Comparison of ENCODE assay signal across 12 mouse cellular contexts in genomic region chr2:154374807-154375601, GRCm38 (mm10). TPM values are rescaled to one million over a fixed set of nuclear protein-coding genes. Genes with fewer than 3 reads are reported as not detected.
DNase-seq lines count a peak whose midpoint lies in the region; ATAC-seq and TF ChIP-seq lines count a peak whose summit lies in the region.
"Had no signal": no experiment of that assay in that cellular context is flagged by ENCODE, and none has a peak within 500 bp of the region (broad histone marks: within the 10 kb centered on the region; RNA-seq: fewer than 3 reads in every experiment).

No protein-coding gene starts in this region.

- ATAC-seq in heart, postnatal 0 days (ENCODE audit: insufficient read depth, low read depth), result peak; percentile 85
- no peak for ATAC-seq in forebrain, embryonic 16.5 days
- ATAC-seq: hindbrain, embryonic 16.5 days; midbrain, embryonic 16.5 days had no signal

- WGBS in heart, postnatal 0 days, result 51% methylated on average over 6 of the region's 6 CpGs
- 80% methylated on average over 6 of the region's 6 CpGs for WGBS in forebrain, embryonic 10.5 days
- WGBS in hindbrain, embryonic 10.5 days, result 71% methylated on average over 6 of the region's 6 CpGs
- 83% methylated on average over 6 of the region's 6 CpGs for WGBS in forebrain, embryonic 16.5 days

- no peak for TF ChIP-seq EP300 in heart, postnatal 0 days (IDR thresholded peaks at IDR 0.05; ENCODE audit: low read depth)

- 0 out of 2 replicates have a peak overlapping the region, but pooled peaks have one; percentile 21 for H3K9ac ChIP-seq in heart, postnatal 0 days (replicated peaks; ENCODE audit: low read depth, low read length)
- H3K9ac ChIP-seq in forebrain, embryonic 16.5 days (replicated peaks; ENCODE audit: low read depth, low read length), result no peak overlapping the region

- H3K4me1 ChIP-seq in heart, postnatal 0 days (ENCODE audit: control insufficient read depth, insufficient read depth), result peaks cover 14% of the 10 kb centered on the region
- H3K4me1 ChIP-seq in forebrain, embryonic 10.5 days, result peaks cover 14% of the 10 kb centered on the region
- peaks cover 13% of the 10 kb centered on the region; the same call in 1 of the 2 replicates for H3K4me1 ChIP-seq in hindbrain, embryonic 10.5 days (replicated peaks)
- H3K4me1 ChIP-seq in forebrain, embryonic 16.5 days (replicated peaks; ENCODE audit: control insufficient read depth, insufficient read depth, low read length), result peaks cover 7% of the 10 kb centered on the region; the same call in 1 of the 2 replicates

- no peaks in the 10 kb centered on the region for H3K9me3 ChIP-seq in heart, postnatal 0 days (replicated peaks; ENCODE audit: control insufficient read depth, low read length)
- H3K9me3 ChIP-seq in forebrain, embryonic 10.5 days, result no peaks in the 10 kb centered on the region
- H3K9me3 ChIP-seq in hindbrain, embryonic 10.5 days, result no peaks in the 10 kb centered on the region
- H3K9me3 ChIP-seq in forebrain, embryonic 16.5 days (ENCODE audit: control insufficient read depth, low read length), result no peaks in the 10 kb centered on the region
- H3K9me3 ChIP-seq: G1E had no signal

- no peak for TF ChIP-seq CTCF in heart, postnatal 0 days (IDR thresholded peaks at IDR 0.05; ENCODE audit: low read depth)

- no peaks in the 10 kb centered on the region for H3K27me3 ChIP-seq in heart, postnatal 0 days (ENCODE audit: control insufficient read depth, insufficient read depth, low read length)
- no peaks in the 10 kb centered on the region for H3K27me3 ChIP-seq in forebrain, embryonic 10.5 days (ENCODE audit: poor library complexity, severe bottlenecking)
- H3K27me3 ChIP-seq in hindbrain, embryonic 10.5 days (ENCODE audit: insufficient read depth, poor library complexity, severe bottlenecking), result no peaks in the 10 kb centered on the region
- no peaks in the 10 kb centered on the region for H3K27me3 ChIP-seq in forebrain, embryonic 16.5 days (replicated peaks; ENCODE audit: control insufficient read depth, insufficient read depth, low read length)

- peak; percentile 36 to 40 for DNase-seq in right cerebral cortex, postnatal 36 days (ENCODE audit: low spot score in 2 of 2)
- DNase-seq in right cerebral cortex, postnatal 25 days, result no peak
- DNase-seq in gastrocnemius, adult 18-20 months (ENCODE audit: low spot score), result peak; percentile 92
- DNase-seq in heart, postnatal 0 days (ENCODE audit: low spot score), result peak; percentile 85
- DNase-seq in forebrain, embryonic 10.5 days (ENCODE audit: extremely low spot score, low spot score), result no peak
- DNase-seq in hindbrain, embryonic 10.5 days (ENCODE audit: low spot score), result no peak
- DNase-seq: kidney, postnatal 4 days; thymus, postnatal 14 days had no signal

- H3K27ac ChIP-seq in heart, postnatal 0 days (ENCODE audit: low read depth), result peak overlapping the region; percentile 94
- no peak overlapping the region for H3K27ac ChIP-seq in forebrain, embryonic 10.5 days
- H3K27ac ChIP-seq in hindbrain, embryonic 10.5 days, result no peak overlapping the region
- no peak overlapping the region for H3K27ac ChIP-seq in forebrain, embryonic 16.5 days (ENCODE audit: low read length)

- H3K36me3 ChIP-seq in heart, postnatal 0 days (replicated peaks; ENCODE audit: control insufficient read depth, insufficient read depth, low read length), result peaks cover 36% of the 10 kb centered on the region
- H3K36me3 ChIP-seq in forebrain, embryonic 10.5 days (replicated peaks), result 0 out of 2 replicates have a peak, but pooled peaks cover 3% of the 10 kb centered on the region
- no peaks in the 10 kb centered on the region for H3K36me3 ChIP-seq in hindbrain, embryonic 10.5 days
- no peaks in the 10 kb centered on the region for H3K36me3 ChIP-seq in forebrain, embryonic 16.5 days (ENCODE audit: control insufficient read depth, insufficient read depth)

- no peak overlapping the region for H3K4me3 ChIP-seq in heart, postnatal 0 days (ENCODE audit: low read depth, low read length)
- H3K4me3 ChIP-seq in forebrain, embryonic 10.5 days, result no peak overlapping the region
- H3K4me3 ChIP-seq in hindbrain, embryonic 10.5 days, result no peak overlapping the region
- H3K4me3 ChIP-seq in forebrain, embryonic 16.5 days (replicated peaks; ENCODE audit: low read length), result no peak overlapping the region

- 0 out of 2 replicates have a peak overlapping the region, but pooled peaks have one; percentile 3 for H3K4me2 ChIP-seq in heart, postnatal 0 days (ENCODE audit: low read depth, low read length)
- no peak overlapping the region for H3K4me2 ChIP-seq in forebrain, embryonic 16.5 days (ENCODE audit: low read length)

RNA-seq across cellular contexts. Expression of gene Cdk5rap1, which starts 2.2 kb away (rescaled TPM):
- total RNA-seq in gastrocnemius, adult 18-20 months (2021), result 10 to 100 TPM; 11.2 to 15.1 TPM
- total RNA-seq in heart, postnatal 0 days (2014; rRNA removed; ENCODE audit: low replicate concordance), result 12.9 and 32.7 TPM in 2 replicates
- 20.5 and 24.9 TPM in 2 replicates for polyA plus RNA-seq in heart, postnatal 0 days (2015; fragmentation: Nextera tagmentation; extraction: Ambion mirVana)
- 13.0 and 14.9 TPM in 2 replicates for polyA plus RNA-seq in forebrain, embryonic 10.5 days (2016; fragmentation: Nextera tagmentation; extraction: Ambion mirVana)
- 13.9 and 16.0 TPM in 2 replicates for polyA plus RNA-seq in hindbrain, embryonic 10.5 days (2016; fragmentation: Nextera tagmentation; extraction: Ambion mirVana)
- 16.2 and 16.7 TPM in 2 replicates for polyA plus RNA-seq in forebrain, embryonic 16.5 days (2015; fragmentation: Nextera tagmentation; extraction: Ambion mirVana)

RNA-seq across cellular contexts. Expression of gene Snta1, which starts 32.9 kb away (rescaled TPM):
- 100 to 1,000 TPM; 180 to 200 TPM for total RNA-seq in gastrocnemius, adult 18-20 months (2021)
- 139 and 158 TPM in 2 replicates for total RNA-seq in heart, postnatal 0 days (2014; rRNA removed; ENCODE audit: low replicate concordance)
- 66.9 and 67.8 TPM in 2 replicates for polyA plus RNA-seq in heart, postnatal 0 days (2015; fragmentation: Nextera tagmentation; extraction: Ambion mirVana)
- 2.5 TPM in 2 replicates for polyA plus RNA-seq in forebrain, embryonic 10.5 days (2016; fragmentation: Nextera tagmentation; extraction: Ambion mirVana)
- polyA plus RNA-seq in hindbrain, embryonic 10.5 days (2016; fragmentation: Nextera tagmentation; extraction: Ambion mirVana), result 5.3 and 7.9 TPM in 2 replicates
- 10.0 and 10.4 TPM in 2 replicates for polyA plus RNA-seq in forebrain, embryonic 16.5 days (2015; fragmentation: Nextera tagmentation; extraction: Ambion mirVana)
- total RNA-seq: G1E had no signal
- polyA plus RNA-seq: G1E had no signal

Comparison
In these comparisons a context has a peak if more than half of its experiments do, and no peak if none do; other contexts are left out.
1. DNase-seq: peak in right cerebral cortex, postnatal 36 days (2 of 2), gastrocnemius, adult 18-20 months (single experiment) and heart, postnatal 0 days (single experiment); none in right cerebral cortex, postnatal 25 days (single experiment), forebrain, embryonic 10.5 days (single experiment) and hindbrain, embryonic 10.5 days (single experiment).